Mouse (Mus musculus): ENCODE data around the gene Sgf29. TPM values are rescaled to one million over a fixed set of nuclear protein-coding genes. Genes with fewer than 3 reads are reported as not detected.

Gene Sgf29
- polyA plus RNA-seq, 1 experiment from 2014 or later: 57.5 TPM

Other genes with a start within 250 kb of the Sgf29 start
- gene Cd19, start 234.4 kb upstream of the Sgf29 start, polyA plus RNA-seq (2015; fragmentation: Nextera tagmentation; extraction: Ambion mirVana): not detected in 2 replicates
- gene Rabep2, start 220.6 kb upstream of the Sgf29 start, polyA plus RNA-seq (2015; fragmentation: Nextera tagmentation; extraction: Ambion mirVana): 24.4 and 26.5 TPM in 2 replicates
- gene Atp2a1, start 186.2 kb upstream of the Sgf29 start, polyA plus RNA-seq (2015; fragmentation: Nextera tagmentation; extraction: Ambion mirVana): 0.30 and 0.51 TPM in 2 replicates
- 71.2 and 73.9 TPM in 2 replicates for gene Sh2b1, start 173.9 kb upstream of the Sgf29 start, polyA plus RNA-seq (2015; fragmentation: Nextera tagmentation; extraction: Ambion mirVana)
- 131 and 140 TPM in 2 replicates for gene Tufm, start 161.9 kb upstream of the Sgf29 start, polyA plus RNA-seq (2015; fragmentation: Nextera tagmentation; extraction: Ambion mirVana)
- gene Atxn2l, start 145.9 kb upstream of the Sgf29 start, polyA plus RNA-seq (2015; fragmentation: Nextera tagmentation; extraction: Ambion mirVana): 65.4 and 69.9 TPM in 2 replicates
- 181 and 190 TPM in 2 replicates for gene Eif3c, start 82.9 kb upstream of the Sgf29 start, polyA plus RNA-seq (2015; fragmentation: Nextera tagmentation; extraction: Ambion mirVana)
- gene Apobr, start 64.4 kb upstream of the Sgf29 start, polyA plus RNA-seq (2015; fragmentation: Nextera tagmentation; extraction: Ambion mirVana): 0.29 and 0.77 TPM in 2 replicates
- 34.4 and 37.3 TPM in 2 replicates for gene Cln3, start 63.5 kb upstream of the Sgf29 start, polyA plus RNA-seq (2015; fragmentation: Nextera tagmentation; extraction: Ambion mirVana)
- not detected in 2 replicates for gene Il27, start 54.4 kb upstream of the Sgf29 start, polyA plus RNA-seq (2015; fragmentation: Nextera tagmentation; extraction: Ambion mirVana)
- gene Nupr1, start 18.4 kb upstream of the Sgf29 start, polyA plus RNA-seq (2015; fragmentation: Nextera tagmentation; extraction: Ambion mirVana): 5.2 and 5.7 TPM in 2 replicates
- gene Sult1a1, start 27.1 kb downstream of the Sgf29 start, polyA plus RNA-seq (2015; fragmentation: Nextera tagmentation; extraction: Ambion mirVana): 4.3 and 5.9 TPM in 2 replicates
- 124 and 132 TPM in 2 replicates for gene Bola2, start 46.1 kb downstream of the Sgf29 start, polyA plus RNA-seq (2015; fragmentation: Nextera tagmentation; extraction: Ambion mirVana)
- gene Slx1b, start 46.5 kb downstream of the Sgf29 start, polyA plus RNA-seq (2015; fragmentation: Nextera tagmentation; extraction: Ambion mirVana): 14.4 and 20.3 TPM in 2 replicates
- gene Coro1a, start 58.5 kb downstream of the Sgf29 start, polyA plus RNA-seq (2015; fragmentation: Nextera tagmentation; extraction: Ambion mirVana): 109 and 119 TPM in 2 replicates
- gene Mapk3, start 110.3 kb downstream of the Sgf29 start, polyA plus RNA-seq (2015; fragmentation: Nextera tagmentation; extraction: Ambion mirVana): 98.2 and 100.0 TPM in 2 replicates
- gene Gdpd3, start 117.0 kb downstream of the Sgf29 start, polyA plus RNA-seq (2015; fragmentation: Nextera tagmentation; extraction: Ambion mirVana): 1.3 and 2.6 TPM in 2 replicates
- 199 and 202 TPM in 2 replicates for gene Ypel3, start 127.6 kb downstream of the Sgf29 start, polyA plus RNA-seq (2015; fragmentation: Nextera tagmentation; extraction: Ambion mirVana)
- gene Tbx6, start 132.2 kb downstream of the Sgf29 start, polyA plus RNA-seq (2015; fragmentation: Nextera tagmentation; extraction: Ambion mirVana): 0.73 and 0.86 TPM in 2 replicates
- 196 and 202 TPM in 2 replicates for gene Ppp4c, start 143.2 kb downstream of the Sgf29 start, polyA plus RNA-seq (2015; fragmentation: Nextera tagmentation; extraction: Ambion mirVana)
- 32.8 and 40.4 TPM in 2 replicates for gene Fam57b, start 148.4 kb downstream of the Sgf29 start, polyA plus RNA-seq (2015; fragmentation: Nextera tagmentation; extraction: Ambion mirVana)
- not detected in 2 replicates for gene 4930451I11Rik, start 182.3 kb downstream of the Sgf29 start, polyA plus RNA-seq (2015; fragmentation: Nextera tagmentation; extraction: Ambion mirVana)
- gene Doc2a, start 198.1 kb downstream of the Sgf29 start, polyA plus RNA-seq (2015; fragmentation: Nextera tagmentation; extraction: Ambion mirVana): 10.8 and 14.3 TPM in 2 replicates
- gene Hirip3, start 212.7 kb downstream of the Sgf29 start, polyA plus RNA-seq (2015; fragmentation: Nextera tagmentation; extraction: Ambion mirVana): 25.6 and 28.1 TPM in 2 replicates
- 95.1 and 97.9 TPM in 2 replicates for gene Ino80e, start 213.1 kb downstream of the Sgf29 start, polyA plus RNA-seq (2015; fragmentation: Nextera tagmentation; extraction: Ambion mirVana)
- gene Taok2, start 235.4 kb downstream of the Sgf29 start, polyA plus RNA-seq (2015; fragmentation: Nextera tagmentation; extraction: Ambion mirVana): 55.3 and 65.6 TPM in 2 replicates

Data from forebrain, embryonic 16.5 days (tissue).